Mouse (Mus musculus) gastrocnemius, postnatal 36 days (tissue): ENCODE results near the gene Shc3. TPM values are rescaled to one million over a fixed set of nuclear protein-coding genes. Genes with fewer than 3 reads are reported as not detected.

Experiments used
- DNase-seq, 2 experiments: peaks; one replicate each; pipeline ENCODE4 v3.0.0; 2022
- intact Hi-C: fragments of 180-260 bp; cut with DNase I; formaldehyde crosslinking; loops from one replicate; pipeline ENCODE4 v1.15.1; 2025
- total RNA-seq, 2 experiments: library from RNA; stranded (reverse); gene quantifications; 2 replicates each; pipeline ENCODE4 v1.2.3; 2021

Shc3 gene
- total RNA-seq, 2 experiments from 2014 or later, result 0.69 to 1.2 TPM

- DNase-seq, result no peak
- intact Hi-C loops, result no loop called here
Measured at GRCm38 (mm10) chr13:51397861-51398260, 171.4 kb downstream of the Shc3 start.

DNA sequence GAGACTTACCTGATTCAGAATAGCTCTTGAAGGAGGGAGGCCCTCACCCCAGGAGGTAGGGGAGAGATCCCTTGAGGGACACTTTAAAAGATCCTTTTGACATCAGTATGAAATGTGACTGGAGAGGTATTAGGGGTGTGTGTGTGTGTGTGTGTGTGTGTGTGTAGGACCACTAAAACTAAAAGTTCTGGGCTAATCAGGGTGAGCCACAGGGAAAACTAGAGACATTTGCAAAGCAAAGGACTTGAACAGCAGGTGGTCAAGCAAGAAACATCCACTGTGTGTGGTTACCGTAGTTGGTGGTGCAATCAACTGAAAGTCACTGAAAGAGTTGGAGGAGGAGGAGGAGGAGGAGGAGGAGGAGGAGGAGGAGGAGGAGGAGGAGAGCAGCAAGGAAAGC is 177.0 kb downstream of the Shc3 start:
- intact Hi-C loops, result no loop called here
- no peak for DNase-seq

DNA sequence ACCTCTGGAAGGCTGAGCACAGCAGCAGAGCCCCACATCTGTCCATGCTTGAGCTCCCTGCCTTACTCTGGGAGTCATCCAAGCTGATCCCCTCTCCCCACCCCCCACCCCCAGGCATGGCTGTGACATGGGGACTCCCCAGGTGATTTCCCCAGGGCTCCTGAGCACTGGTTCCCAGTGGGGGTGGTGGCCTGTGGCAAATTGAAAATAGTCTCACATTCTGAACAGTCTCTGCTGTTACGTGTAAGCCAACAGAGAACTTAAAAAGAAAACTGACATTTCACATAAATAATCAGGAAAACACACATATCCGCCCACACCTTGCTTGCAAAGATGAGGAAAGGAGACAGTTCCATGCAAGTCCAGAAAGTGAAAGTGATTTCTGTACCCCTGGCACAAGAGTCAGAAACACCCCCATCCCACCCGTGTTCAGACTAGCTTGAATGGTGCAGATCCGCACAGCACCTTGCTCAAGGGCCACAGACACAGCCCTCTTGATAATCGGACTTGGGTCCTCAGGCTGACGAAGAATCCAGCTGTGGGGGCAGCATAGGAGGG is 177.8 kb downstream of the Shc3 start:
- no peak for DNase-seq
- intact Hi-C loops, result no loop called here

DNA sequence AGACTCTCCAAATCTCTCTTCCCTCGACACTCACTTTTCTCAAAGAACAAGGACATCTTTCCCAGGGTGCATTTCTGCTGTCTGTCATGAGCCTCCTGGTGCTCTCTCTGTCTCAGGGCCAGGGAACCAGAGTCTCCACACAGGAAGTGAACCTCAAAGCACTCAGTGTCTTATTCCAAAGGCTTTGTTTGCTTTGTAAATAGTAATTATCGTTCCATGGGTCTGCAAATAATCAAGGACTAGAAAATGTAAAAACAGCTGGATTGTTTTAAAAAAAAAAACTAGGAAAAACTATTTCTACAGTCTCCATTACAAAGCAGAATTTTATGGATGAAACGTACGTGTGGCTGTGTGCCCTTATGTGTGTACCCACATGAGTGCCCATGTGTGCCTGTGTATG is 178.8 kb downstream of the Shc3 start:
- DNase-seq, result no peak
- intact Hi-C loops, result no loop called here

- no peak for DNase-seq
- intact Hi-C loops, result no loop called here
Measured at GRCm38 (mm10) chr13:51387908-51388307, 181.3 kb downstream of the Shc3 start.

DNA sequence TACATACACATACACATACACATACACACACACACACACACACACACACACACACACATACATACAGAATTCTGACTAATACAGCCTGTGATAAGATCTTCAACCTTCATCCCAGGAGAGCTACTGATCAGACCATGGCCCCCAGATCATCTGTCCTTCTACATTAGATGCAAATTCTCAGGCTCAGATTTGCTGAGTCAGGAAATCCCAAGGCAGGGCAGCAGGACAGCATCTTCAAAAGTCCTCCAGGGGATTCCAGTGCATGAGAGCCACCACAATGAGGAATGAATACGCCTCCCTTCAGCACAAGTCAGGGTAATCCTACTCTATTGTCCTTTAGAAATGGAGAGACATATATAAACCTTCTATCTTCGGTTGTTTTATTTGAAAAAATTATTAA is 184.3 kb downstream of the Shc3 start:
- intact Hi-C loops, result no loop called here
- no peak for DNase-seq

DNA sequence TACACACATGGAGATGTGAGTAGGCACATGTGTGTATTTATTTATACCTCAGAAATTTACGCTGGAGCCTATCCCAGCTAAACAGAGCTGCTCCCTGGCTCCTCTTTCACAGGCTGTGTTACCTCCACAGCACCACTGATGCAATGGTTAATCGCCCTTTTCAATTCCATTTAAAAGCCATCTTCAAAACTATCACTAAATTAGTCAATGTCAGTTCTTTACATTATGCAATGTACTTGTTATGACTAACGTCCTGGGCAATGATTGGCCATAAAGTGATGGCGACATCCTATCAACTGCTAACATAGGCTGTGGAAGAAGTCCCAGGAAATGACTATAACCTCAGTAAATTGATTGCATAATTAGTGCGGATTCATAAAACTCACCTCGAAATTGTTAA is 187.7 kb downstream of the Shc3 start:
- intact Hi-C loops, result no loop called here
- no peak for DNase-seq

Other genes starting within 250 kb of the Shc3 start
- gene S1pr3, start 160.8 kb downstream of the Shc3 start, total RNA-seq, result 1 to 10 TPM; 4.1 to 4.5 TPM
- gene Cks2, start 75.8 kb upstream of the Shc3 start, total RNA-seq, result 1 to 10 TPM in 1 of 2 experiments, under 1 TPM in 1; 0.99 to 1.9 TPM
- gene Secisbp2, start 82.3 kb upstream of the Shc3 start, total RNA-seq, result 1 to 10 TPM; 8.4 to 8.9 TPM
- 100 to 1,000 TPM; 123 to 134 TPM for gene Sema4d, start 224.3 kb upstream of the Shc3 start, total RNA-seq